Mouse (Mus musculus) hindlimb bud, embryonic 11.5 days (tissue): ENCODE measurements around the gene Ttc28.

Experiments
- DNase-seq: peaks from one replicate; pipeline ENCODE4 v3.0.0-alpha.2; 2012; ENCODE audit warnings: low read depth, low spot score; ENCODE audit errors: extremely low spot score

The Ttc28 gene

GRCm38 (mm10) chr5:111315061-111315460 lies 435.5 kb downstream of the Ttc28 start:
- DNase-seq: no peak

GRCm38 (mm10) chr5:111317526-111317925 lies 437.9 kb downstream of the Ttc28 start:
- no peak for DNase-seq

- DNase-seq: no peak
Measured at GRCm38 (mm10) chr5:111318946-111319345, 439.3 kb downstream of the Ttc28 start.

GRCm38 (mm10) chr5:111325813-111326212 lies 446.2 kb downstream of the Ttc28 start:
- DNase-seq: no peak

GRCm38 (mm10) chr5:111327420-111327819 lies 447.8 kb downstream of the Ttc28 start:
- no peak for DNase-seq

GRCm38 (mm10) chr5:111329782-111330416 lies 450.3 kb downstream of the Ttc28 start:
- no peak for DNase-seq

- DNase-seq: peak; percentile 87
Measured at GRCm38 (mm10) chr5:111330417-111331098, 451.0 kb downstream of the Ttc28 start, which contains the start of gene Pitpnb. Pitpnb (plus strand) TSS chr5:111330763.

GRCm38 (mm10) chr5:111331099-111331435 lies 451.5 kb downstream of the Ttc28 start:
- DNase-seq: no peak

- DNase-seq: no peak
Measured at GRCm38 (mm10) chr5:111335939-111336691, 456.5 kb downstream of the Ttc28 start.
